Mouse (Mus musculus): ENCODE data around the gene Rnf103. TPM values are rescaled to one million over a fixed set of nuclear protein-coding genes. Genes with fewer than 3 reads are reported as not detected.
"Not testable (repeated sequence)": the region's sequence is repeated elsewhere in the genome, so short reads cannot be mapped to it uniquely, and the experiment has no call there.

The Rnf103 gene
- 10.8 and 19.1 TPM in 2 replicates for polyA plus RNA-seq (2012; rRNA removed)

- DNase-seq (ENCODE audit: low read depth, low spot score) = peak; percentile 73
- WGBS = under 1% methylated on average over 78 of the region's 79 CpGs
These were observed at the start of gene Rnf103 for GRCm38 (mm10) chr6:71493675-71494340. TSS of gene Rnf103 (plus strand) at chr6:71493894.

- 45% methylated on average over 1 of the region's 1 CpGs for WGBS
These were observed 48.9 kb upstream of the Rnf103 start for GRCm38 (mm10) chr6:71444756-71445155.

GRCm38 (mm10) chr6:71445560-71445959 is 48.1 kb upstream of the Rnf103 start:
- 84% methylated on average over 6 of the region's 6 CpGs for WGBS
- no peak for DNase-seq (ENCODE audit: low read depth, low spot score)

More at GRCm38 (mm10) chr6:71444756-71445155, 48.9 kb upstream of the Rnf103 start:
- DNase-seq (ENCODE audit: low read depth, low spot score) = no peak

GRCm38 (mm10) chr6:71452792-71453191 is 40.9 kb upstream of the Rnf103 start:
- DNase-seq (ENCODE audit: low read depth, low spot score) = no peak
- 82% methylated on average over 2 of the region's 2 CpGs for WGBS

- DNase-seq (ENCODE audit: low read depth, low spot score) = peak; percentile 39
These were observed 39.5 kb upstream of the Rnf103 start for GRCm38 (mm10) chr6:71453983-71454739.

GRCm38 (mm10) chr6:71457956-71458608 is 35.6 kb upstream of the Rnf103 start:
- DNase-seq (ENCODE audit: low read depth, low spot score) = no peak
- 74% methylated on average over 8 of the region's 8 CpGs for WGBS

- 90% methylated on average over 3 of the region's 3 CpGs for WGBS
- DNase-seq (ENCODE audit: low read depth, low spot score) = no peak
These were observed 28.5 kb upstream of the Rnf103 start for GRCm38 (mm10) chr6:71465146-71465545.

GRCm38 (mm10) chr6:71467766-71468165 is 25.9 kb upstream of the Rnf103 start:
- 91% methylated on average over 4 of the region's 4 CpGs for WGBS
- no peak for DNase-seq (ENCODE audit: low read depth, low spot score)

- no peak for DNase-seq (ENCODE audit: low read depth, low spot score)
- WGBS = 48% methylated on average over 3 of the region's 3 CpGs
These were observed 24.4 kb upstream of the Rnf103 start for GRCm38 (mm10) chr6:71469291-71469690.

- no peak for DNase-seq (ENCODE audit: low read depth, low spot score)
These were observed 21.7 kb upstream of the Rnf103 start for GRCm38 (mm10) chr6:71471830-71472520.

GRCm38 (mm10) chr6:71472786-71473185 is 20.9 kb upstream of the Rnf103 start:
- WGBS = 90% methylated on average over 1 of the region's 1 CpGs

More at GRCm38 (mm10) chr6:71471830-71472520, 21.7 kb upstream of the Rnf103 start:
- 65% methylated on average over 4 of the region's 4 CpGs for WGBS

GRCm38 (mm10) chr6:71475604-71476003 is 18.1 kb upstream of the Rnf103 start:
- WGBS = 54% methylated on average over 3 of the region's 3 CpGs
- DNase-seq (ENCODE audit: low read depth, low spot score) = no peak

More at GRCm38 (mm10) chr6:71472786-71473185, 20.9 kb upstream of the Rnf103 start:
- no peak for DNase-seq (ENCODE audit: low read depth, low spot score)

- no peak for DNase-seq (ENCODE audit: low read depth, low spot score)
- 74% methylated on average over 5 of the region's 5 CpGs for WGBS
These were observed 16.9 kb upstream of the Rnf103 start for GRCm38 (mm10) chr6:71476783-71477182.

- 88% methylated on average over 10 of the region's 10 CpGs for WGBS
- not testable (repeated sequence) for DNase-seq (ENCODE audit: low read depth, low spot score)
These were observed 14.7 kb upstream of the Rnf103 start for GRCm38 (mm10) chr6:71478816-71479568.

GRCm38 (mm10) chr6:71479588-71479987 is 14.1 kb upstream of the Rnf103 start:
- DNase-seq (ENCODE audit: low read depth, low spot score) = not testable (repeated sequence)
- WGBS = 48% methylated on average over 2 of the region's 2 CpGs

GRCm38 (mm10) chr6:71480136-71480535 is 13.6 kb upstream of the Rnf103 start:
- DNase-seq (ENCODE audit: low read depth, low spot score) = no peak
- 69% methylated on average over 1 of the region's 1 CpGs for WGBS

- 70% methylated on average over 7 of the region's 7 CpGs for WGBS
- DNase-seq (ENCODE audit: low read depth, low spot score) = no peak
These were observed 12.6 kb upstream of the Rnf103 start for GRCm38 (mm10) chr6:71481136-71481535.

- WGBS = 70% methylated on average over 5 of the region's 5 CpGs
- DNase-seq (ENCODE audit: low read depth, low spot score) = no peak
These were observed 8.4 kb upstream of the Rnf103 start for GRCm38 (mm10) chr6:71485246-71485645.

- no peak for DNase-seq (ENCODE audit: low read depth, low spot score)
- 36% methylated on average over 2 of the region's 2 CpGs for WGBS
These were observed 7.5 kb upstream of the Rnf103 start for GRCm38 (mm10) chr6:71486226-71486625.

All from large intestine, adult 2 months (tissue).